Mouse (Mus musculus) neural tube, embryonic 11.5 days (tissue): ENCODE measurements around the gene Kcnk3. TPM values are rescaled to one million over a fixed set of nuclear protein-coding genes. Genes with fewer than 3 reads are reported as not detected.

Experiments
- ATAC-seq: fragments of 200-750 bp; cut with Nextera tagmentation; 2 replicates; pipeline ENCODE4 v1.8.0; 2017; ENCODE audit warnings: moderate number of reproducible peaks, mild to moderate bottlenecking, moderate TSS enrichment, moderate library complexity; ENCODE audit not compliant: insufficient read depth, low FRiP score, low TSS enrichment
- DNase-seq: peaks from one replicate; pipeline ENCODE4 v3.0.0-alpha.2; 2015; ENCODE audit warnings: low spot score
- H3K27ac ChIP-seq: fragments of 300-500 bp; sonication (generic); 2 replicates; pipeline ENCODE4 v1.5.1; 2014; ENCODE audit warnings: low read depth, mild to moderate bottlenecking, low read length
- H3K27me3 ChIP-seq: fragments of 300-500 bp; sonication (generic); 2 replicates; pipeline ENCODE4 v1.6.1; 2014; ENCODE audit warnings: mild to moderate bottlenecking, low read length, mixed read lengths; ENCODE audit not compliant: control insufficient read depth, insufficient read depth
- H3K36me3 ChIP-seq: fragments of 300-500 bp; sonication (generic); 2 replicates; pipeline ENCODE4 v1.6.1; 2014; ENCODE audit warnings: mild to moderate bottlenecking, low read length, moderate library complexity, mixed read lengths; ENCODE audit not compliant: control insufficient read depth, insufficient read depth
- H3K4me1 ChIP-seq: fragments of 300-500 bp; sonication (generic); 2 replicates; pipeline ENCODE4 v1.6.1; 2014; ENCODE audit warnings: low read length, mixed read lengths; ENCODE audit not compliant: control insufficient read depth, insufficient read depth
- H3K4me2 ChIP-seq: fragments of 300-500 bp; sonication (generic); 2 replicates; pipeline ENCODE4 v1.6.1; 2014; ENCODE audit warnings: low read depth, mild to moderate bottlenecking, moderate library complexity
- H3K4me3 ChIP-seq: fragments of 300-500 bp; sonication (generic); 2 replicates; pipeline ENCODE4 v1.5.1; 2014; ENCODE audit warnings: low read depth, low read length
- H3K9ac ChIP-seq: fragments of 300-500 bp; sonication (generic); 2 replicates; pipeline ENCODE4 v1.6.1; 2014; ENCODE audit warnings: mild to moderate bottlenecking, low read length
- H3K9me3 ChIP-seq: fragments of 300-500 bp; sonication (generic); 2 replicates; pipeline ENCODE4 v1.6.1; 2016; ENCODE audit warnings: low read length; ENCODE audit not compliant: control insufficient read depth
- WGBS: fragments of 180-500 bp; shearing (Covaris S2); extraction: QIAGEN DNeasy Blood & Tissue Kit; methylation state at CpG from one replicate; pipeline ENCODE4 v1.1.7; 2014; 5-methylcytosine and 5-hydroxymethylcytosine counted together
- microRNA-seq: library from miRNA; unstranded; fragments of <30 nt; microRNA quantifications from one replicate; pipeline ENCODE4, GENCODE M21; 2016
- polyA plus RNA-seq: library from polyadenylated mRNA; unstranded; fragments of >200 nt; fragmentation: Nextera tagmentation; extraction: Ambion mirVana; gene quantifications from 2 replicates; pipeline ENCODE4 v1.2.1, GENCODE M21; 2014

Kcnk3 gene
- polyA plus RNA-seq, 1 experiment from 2014 or later: 0.92 TPM

GRCm38 (mm10) chr5:30670091-30670490 lies 82.1 kb downstream of the Kcnk3 start:
- Histone ChIP-seq H3K4me2 (no peak overlapping the region), H3K36me3 (peaks cover 14% of the 10 kb centered on the region), H3K27me3 (no peaks in the 10 kb centered on the region), H3K27ac (no peak overlapping the region), H3K9ac (no peak overlapping the region), H3K9me3 (no peaks in the 10 kb centered on the region), H3K4me3 (no peak overlapping the region), H3K4me1 (peaks cover 3% of the 10 kb centered on the region; the same call in 1 of the 2 replicates)
- 89% methylated on average over 7 of the region's 7 CpGs for whole genome bisulfite sequencing
- DNase-seq: no peak
- no peak for ATAC-seq

GRCm38 (mm10) chr5:30674001-30674400 lies 86.0 kb downstream of the Kcnk3 start:
- Histone ChIP-seq H3K9me3 (no peaks in the 10 kb centered on the region), H3K4me2 (no peak overlapping the region), H3K27me3 (no peaks in the 10 kb centered on the region), H3K27ac (no peak overlapping the region), H3K4me1 (no peaks in the 10 kb centered on the region), H3K9ac (no peak overlapping the region), H3K4me3 (no peak overlapping the region), H3K36me3 (peaks cover 17% of the 10 kb centered on the region)
- DNase-seq (no peak), ATAC-seq (no peak)
- 85% methylated on average over 7 of the region's 7 CpGs for WGBS

Small RNAs within 50 kb of the gene (microRNA-seq; reads per million reads assigned to microRNA genes)
- not detected for gene Mir5625

Other genes with a start within 250 kb of the Kcnk3 start
- 0.04 and 0.18 TPM in 2 replicates for gene Otof, start 126.2 kb upstream of the Kcnk3 start, polyA plus RNA-seq
- gene 1700001C02Rik, start 122.1 kb upstream of the Kcnk3 start, polyA plus RNA-seq: not detected in 2 replicates
- gene Cib4, start 42.3 kb upstream of the Kcnk3 start, polyA plus RNA-seq: not detected in 2 replicates
- 27.3 and 28.7 TPM in 2 replicates for gene Slc35f6, start 59.8 kb downstream of the Kcnk3 start, polyA plus RNA-seq
- gene Cenpa, start 78.6 kb downstream of the Kcnk3 start, polyA plus RNA-seq: 335 and 359 TPM in 2 replicates
- gene Dpysl5, start 123.4 kb downstream of the Kcnk3 start, polyA plus RNA-seq: 102 and 104 TPM in 2 replicates
- 38.7 and 43.7 TPM in 2 replicates for gene Mapre3, start 226.5 kb downstream of the Kcnk3 start, polyA plus RNA-seq